Mouse (Mus musculus): Measurements from ENCODE around the gene Nab2. TPM values are rescaled to one million over a fixed set of nuclear protein-coding genes. Genes with fewer than 3 reads are reported as not detected.

The Nab2 gene
- total RNA-seq (2014; rRNA removed) (8.9 and 13.4 TPM in 2 replicates), polyA plus RNA-seq (2012; rRNA removed) (16.0 and 16.6 TPM in 2 replicates)

DNA sequence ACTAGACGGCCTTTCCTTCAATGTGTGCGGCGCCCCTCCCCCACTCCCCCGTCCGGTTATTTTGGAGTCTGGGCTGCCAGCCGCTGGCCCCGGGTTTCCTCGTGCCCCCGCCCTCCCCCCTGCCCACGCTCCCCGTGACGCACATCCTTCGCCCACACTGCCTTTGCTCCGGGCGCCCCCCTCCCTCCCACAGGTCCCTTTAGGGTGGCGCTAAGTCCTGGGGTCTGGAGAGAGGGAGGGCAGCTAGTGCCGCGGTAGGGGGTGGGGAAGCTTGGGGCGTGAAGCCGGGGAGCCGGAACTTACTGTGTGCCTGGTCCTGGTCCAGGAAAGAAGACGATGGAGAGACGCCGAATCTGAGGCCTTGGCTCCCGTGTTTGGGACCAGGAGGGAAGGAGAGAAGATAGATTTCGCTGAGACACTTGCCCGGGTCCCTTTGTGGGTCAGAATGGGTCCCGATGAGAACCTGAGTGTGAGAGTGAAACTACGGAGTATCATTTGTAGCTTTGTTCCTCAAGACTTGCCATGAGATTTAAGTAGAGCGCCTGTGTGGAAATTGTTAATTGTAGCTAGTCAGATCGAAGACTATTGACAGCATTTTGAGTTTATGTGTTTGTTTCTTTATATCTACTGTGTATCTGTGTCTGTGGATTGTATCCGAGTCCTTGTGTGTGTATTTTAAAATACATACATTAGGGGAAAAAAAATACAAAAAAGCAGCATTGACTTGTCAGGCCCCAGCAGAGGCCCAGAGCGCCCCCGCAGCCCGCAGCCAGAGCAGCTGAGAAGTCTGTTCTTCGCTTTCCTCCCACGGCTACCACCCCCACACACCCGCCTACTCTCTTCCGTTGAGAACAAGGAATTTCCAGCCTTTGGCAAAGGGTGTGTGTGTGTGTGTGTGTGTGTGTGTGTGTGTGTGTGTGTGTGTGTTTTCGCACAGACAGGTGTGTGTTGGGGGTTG is at the start of gene Nab2:
Nab2 (minus strand) TSS at position 476 of the 958 bp plus-strand sequence.
- Histone ChIP-seq H3K27ac (replicated peaks; ENCODE audit: insufficient read depth, low read depth, low read length) (peak within 1 kb of the TSS; percentile 94), H3K9ac (ENCODE audit: low read depth, low read length) (peak within 1 kb of the TSS; percentile 91), H3K4me1 (ENCODE audit: control insufficient read depth, insufficient read depth, low read length) (peaks cover 11% of the 10 kb centered on the region), H3K4me3 (ENCODE audit: insufficient read depth, low read depth, low read length) (peak within 1 kb of the TSS; percentile 86), H3K27me3 (ENCODE audit: control insufficient read depth, insufficient read depth, low read length) (no peaks in the 10 kb centered on the region), H3K79me2 (ENCODE audit: control insufficient read depth, insufficient read depth, low read length) (peaks cover 9% of the 10 kb centered on the region; the same call in 1 of the 2 replicates), H3K36me3 (ENCODE audit: control insufficient read depth, insufficient read depth, low read length) (peaks cover 2% of the 10 kb centered on the region; the same call in 1 of the 2 replicates)
- peak; percentile 51 for DNase-seq (ENCODE audit: extremely low read depth, low read depth, low spot score)
- WGBS, result 5% methylated on average over 40 of the region's 40 CpGs
- no peak for TF ChIP-seq POLR2A (IDR thresholded peaks at IDR 0.05; ENCODE audit: extremely low read depth, insufficient read depth, low read length)
- no peak for TF ChIP-seq CTCF (IDR thresholded peaks at IDR 0.05; ENCODE audit: low read depth, low read length)

DNA sequence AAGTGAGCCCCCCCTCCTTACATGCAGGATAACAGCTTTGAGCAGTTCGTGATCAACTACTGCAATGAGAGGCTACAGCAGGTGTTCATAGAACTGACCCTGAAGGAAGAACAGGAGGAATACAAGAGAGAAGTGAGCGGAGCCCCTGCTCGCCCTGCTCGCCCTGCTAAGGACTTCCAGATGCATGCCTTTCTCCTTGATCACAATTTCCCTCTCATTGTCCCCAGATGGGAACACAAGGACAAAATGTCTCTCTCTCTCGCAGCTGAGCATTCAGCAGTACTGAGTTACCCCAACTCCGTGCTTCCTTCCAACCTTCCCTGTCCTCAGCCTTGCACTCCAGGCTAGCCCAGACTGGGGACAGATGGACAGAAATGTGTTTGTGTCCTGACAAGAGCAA is 44.4 kb upstream of the Nab2 start:
- TF ChIP-seq POLR2A (IDR thresholded peaks at IDR 0.05; ENCODE audit: extremely low read depth, insufficient read depth, low read length) (no peak), CTCF (IDR thresholded peaks at IDR 0.05; ENCODE audit: low read depth, low read length) (no peak)
- no peak overlapping the region for H3K4me3 ChIP-seq (ENCODE audit: insufficient read depth, low read depth, low read length)
- H3K27ac ChIP-seq (replicated peaks; ENCODE audit: insufficient read depth, low read depth, low read length), result no peak overlapping the region
- H3K27me3 ChIP-seq (ENCODE audit: control insufficient read depth, insufficient read depth, low read length), result no peaks in the 10 kb centered on the region
- H3K4me1 ChIP-seq (ENCODE audit: control insufficient read depth, insufficient read depth, low read length), result no peaks in the 10 kb centered on the region
- no peaks in the 10 kb centered on the region for H3K79me2 ChIP-seq (ENCODE audit: control insufficient read depth, insufficient read depth, low read length)
- H3K9ac ChIP-seq (ENCODE audit: low read depth, low read length), result no peak overlapping the region
- WGBS, result 87% methylated on average over 6 of the region's 6 CpGs
- no peak for DNase-seq (ENCODE audit: extremely low read depth, low read depth, low spot score)
- H3K36me3 ChIP-seq (ENCODE audit: control insufficient read depth, insufficient read depth, low read length), result no peaks in the 10 kb centered on the region

DNA sequence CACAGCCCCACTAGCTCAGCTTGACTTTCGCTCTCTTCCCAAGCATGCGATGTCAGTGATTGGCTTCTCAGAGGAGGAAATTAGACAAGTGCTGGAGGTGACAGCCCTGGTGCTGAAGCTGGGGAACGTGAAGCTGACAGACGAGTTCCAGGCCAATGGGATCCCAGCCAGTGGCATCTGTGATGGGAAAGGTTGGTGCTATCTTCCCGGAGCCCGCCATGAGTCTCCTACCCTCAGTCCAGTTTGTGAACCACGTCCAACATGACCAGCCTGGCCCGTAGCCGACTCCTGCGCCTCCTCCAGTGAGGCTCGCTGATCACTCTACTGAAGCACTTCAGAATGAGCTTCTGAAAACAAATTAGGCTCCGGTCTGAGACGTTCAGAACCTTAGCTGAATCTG is 42.0 kb upstream of the Nab2 start:
- no peak overlapping the region for H3K9ac ChIP-seq (ENCODE audit: low read depth, low read length)
- no peaks in the 10 kb centered on the region for H3K4me1 ChIP-seq (ENCODE audit: control insufficient read depth, insufficient read depth, low read length)
- H3K27me3 ChIP-seq (ENCODE audit: control insufficient read depth, insufficient read depth, low read length), result no peaks in the 10 kb centered on the region
- no peak overlapping the region for H3K4me3 ChIP-seq (ENCODE audit: insufficient read depth, low read depth, low read length)
- no peak for TF ChIP-seq POLR2A (IDR thresholded peaks at IDR 0.05; ENCODE audit: extremely low read depth, insufficient read depth, low read length)
- TF ChIP-seq CTCF (IDR thresholded peaks at IDR 0.05; ENCODE audit: low read depth, low read length), result no peak
- no peak overlapping the region for H3K27ac ChIP-seq (replicated peaks; ENCODE audit: insufficient read depth, low read depth, low read length)
- no peaks in the 10 kb centered on the region for H3K79me2 ChIP-seq (ENCODE audit: control insufficient read depth, insufficient read depth, low read length)
- DNase-seq (ENCODE audit: extremely low read depth, low read depth, low spot score), result no peak
- WGBS, result 85% methylated on average over 13 of the region's 13 CpGs
- H3K36me3 ChIP-seq (ENCODE audit: control insufficient read depth, insufficient read depth, low read length), result no peaks in the 10 kb centered on the region

DNA sequence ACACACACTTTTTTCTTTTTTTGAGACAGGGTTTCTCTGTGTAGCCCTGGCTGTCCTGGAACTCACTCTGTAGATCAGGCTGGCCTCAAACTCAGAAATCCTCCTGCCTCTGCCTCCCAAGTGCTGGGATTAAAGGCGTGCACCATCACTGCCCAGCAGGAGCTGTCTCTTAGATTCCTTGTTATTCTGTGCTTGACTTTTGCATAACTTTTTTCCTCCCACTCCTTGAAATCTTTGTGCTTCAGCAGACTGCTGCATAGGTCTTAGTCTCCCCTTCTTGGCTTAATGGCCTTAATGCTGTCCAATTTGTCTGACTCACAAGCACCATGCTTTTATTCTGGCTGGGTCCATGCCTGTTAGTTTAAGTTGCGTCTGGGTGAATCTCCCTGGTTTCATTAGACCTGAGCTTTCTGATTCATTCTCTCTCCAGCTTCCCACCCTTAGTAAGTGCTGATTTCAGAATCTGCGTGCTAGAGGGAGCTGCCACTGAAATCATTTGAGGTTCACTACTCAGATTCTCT is 40.5 kb upstream of the Nab2 start:
- Histone ChIP-seq H3K9ac (ENCODE audit: low read depth, low read length) (no peak overlapping the region), H3K4me3 (ENCODE audit: insufficient read depth, low read depth, low read length) (no peak overlapping the region), H3K79me2 (ENCODE audit: control insufficient read depth, insufficient read depth, low read length) (no peaks in the 10 kb centered on the region), H3K27ac (replicated peaks; ENCODE audit: insufficient read depth, low read depth, low read length) (no peak overlapping the region), H3K4me1 (ENCODE audit: control insufficient read depth, insufficient read depth, low read length) (no peaks in the 10 kb centered on the region), H3K36me3 (ENCODE audit: control insufficient read depth, insufficient read depth, low read length) (no peaks in the 10 kb centered on the region), H3K27me3 (ENCODE audit: control insufficient read depth, insufficient read depth, low read length) (no peaks in the 10 kb centered on the region)
- WGBS, result 94% methylated on average over 3 of the region's 3 CpGs
- no peak for TF ChIP-seq CTCF (IDR thresholded peaks at IDR 0.05; ENCODE audit: low read depth, low read length)
- TF ChIP-seq POLR2A (IDR thresholded peaks at IDR 0.05; ENCODE audit: extremely low read depth, insufficient read depth, low read length), result no peak
- no peak for DNase-seq (ENCODE audit: extremely low read depth, low read depth, low spot score)

DNA sequence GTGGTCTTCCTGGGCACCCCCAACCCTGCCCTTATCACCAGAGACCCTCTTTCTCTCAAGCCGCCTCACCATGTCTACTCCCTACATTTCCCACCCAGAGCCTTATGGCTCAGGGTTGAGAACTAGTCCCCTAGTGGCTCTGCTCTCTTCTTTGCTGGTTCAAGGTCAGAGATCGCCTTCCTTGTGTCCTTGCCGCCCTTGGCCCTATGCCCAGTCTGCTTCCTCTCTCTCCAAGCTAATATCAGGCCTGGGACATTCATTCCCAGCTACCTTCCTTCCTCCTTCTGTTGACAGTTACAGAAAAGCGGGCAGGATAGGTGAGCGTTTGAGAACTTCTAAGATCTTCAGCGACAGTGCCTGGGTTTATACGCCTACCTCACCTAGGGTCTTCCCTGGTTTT is 39.4 kb upstream of the Nab2 start:
- DNase-seq (ENCODE audit: extremely low read depth, low read depth, low spot score), result peak; percentile 9
- no peaks in the 10 kb centered on the region for H3K79me2 ChIP-seq (ENCODE audit: control insufficient read depth, insufficient read depth, low read length)
- no peak overlapping the region for H3K4me3 ChIP-seq (ENCODE audit: insufficient read depth, low read depth, low read length)
- 66% methylated on average over 7 of the region's 7 CpGs for whole genome bisulfite sequencing
- no peaks in the 10 kb centered on the region for H3K27me3 ChIP-seq (ENCODE audit: control insufficient read depth, insufficient read depth, low read length)
- no peaks in the 10 kb centered on the region for H3K4me1 ChIP-seq (ENCODE audit: control insufficient read depth, insufficient read depth, low read length)
- no peak overlapping the region for H3K27ac ChIP-seq (replicated peaks; ENCODE audit: insufficient read depth, low read depth, low read length)
- no peaks in the 10 kb centered on the region for H3K36me3 ChIP-seq (ENCODE audit: control insufficient read depth, insufficient read depth, low read length)
- TF ChIP-seq POLR2A (IDR thresholded peaks at IDR 0.05; ENCODE audit: extremely low read depth, insufficient read depth, low read length), result no peak
- TF ChIP-seq CTCF (IDR thresholded peaks at IDR 0.05; ENCODE audit: low read depth, low read length), result no peak
- no peak overlapping the region for H3K9ac ChIP-seq (ENCODE audit: low read depth, low read length)

Measured in liver, adult 2 months (tissue).